Mouse (Mus musculus) midbrain, embryonic 11.5 days (tissue): ENCODE measurements around the gene Kdm6b. TPM values are rescaled to one million over a fixed set of nuclear protein-coding genes. Genes with fewer than 3 reads are reported as not detected.

ENCODE experiments used
- ATAC-seq: fragments of 200-750 bp; cut with Nextera tagmentation; 2 replicates; pipeline ENCODE4 v1.8.0; 2017; ENCODE audit warnings: moderate TSS enrichment, moderate library complexity; ENCODE audit not compliant: low FRiP score
- DNase-seq: peaks from one replicate; pipeline ENCODE4 v3.0.0; 2015; ENCODE audit warnings: low spot score; ENCODE audit errors: missing footprints
- H3K27ac ChIP-seq: fragments of 300-500 bp; sonication (generic); 2 replicates; pipeline ENCODE4 v1.5.1; 2014; ENCODE audit warnings: low read depth, low read length
- H3K27me3 ChIP-seq: fragments of 300-500 bp; sonication (generic); 2 replicates; pipeline ENCODE4 v1.6.1; 2014; ENCODE audit warnings: mild to moderate bottlenecking, low read length, moderate library complexity, mixed read lengths; ENCODE audit not compliant: control insufficient read depth, insufficient read depth
- H3K36me3 ChIP-seq: fragments of 300-500 bp; sonication (generic); 2 replicates; pipeline ENCODE4 v1.6.1; 2014; ENCODE audit warnings: mild to moderate bottlenecking, low read length, moderate library complexity, mixed read lengths; ENCODE audit not compliant: control insufficient read depth, insufficient read depth
- H3K4me1 ChIP-seq: fragments of 300-500 bp; sonication (generic); 2 replicates; pipeline ENCODE4 v1.6.1; 2014; ENCODE audit warnings: low read length; ENCODE audit not compliant: control insufficient read depth, insufficient read depth
- H3K4me2 ChIP-seq: fragments of 300-500 bp; sonication (generic); 2 replicates; pipeline ENCODE4 v1.6.1; 2014; ENCODE audit warnings: mild to moderate bottlenecking, moderate library complexity
- H3K4me3 ChIP-seq: fragments of 300-500 bp; sonication (generic); 2 replicates; pipeline ENCODE4 v1.5.1; 2014; ENCODE audit warnings: low read depth, low read length
- H3K9ac ChIP-seq: fragments of 300-500 bp; sonication (generic); 2 replicates; pipeline ENCODE4 v1.6.1; 2014; ENCODE audit warnings: low read length
- H3K9me3 ChIP-seq: fragments of 300-500 bp; sonication (generic); 2 replicates; pipeline ENCODE4 v1.6.1; 2016; ENCODE audit warnings: low read length; ENCODE audit not compliant: control insufficient read depth
- WGBS: fragments of 180-500 bp; shearing (Covaris S2); extraction: QIAGEN DNeasy Blood & Tissue Kit; methylation state at CpG from one replicate; pipeline ENCODE4 v1.1.7; 2014; 5-methylcytosine and 5-hydroxymethylcytosine counted together
- polyA plus RNA-seq: library from polyadenylated mRNA; unstranded; fragments of >200 nt; fragmentation: Nextera tagmentation; extraction: Ambion mirVana; gene quantifications from 2 replicates; pipeline ENCODE4 v1.2.1, GENCODE M21; 2014

Gene Kdm6b
- polyA plus RNA-seq, 1 experiment from 2014 or later, result 31.7 TPM

GRCm38 (mm10) chr11:69433189-69433588, 19.7 kb upstream of the Kdm6b start:
- 67% methylated on average over 6 of the region's 6 CpGs for WGBS
- H3K4me3 ChIP-seq, result no peak overlapping the region
- no peaks in the 10 kb centered on the region for H3K27me3 ChIP-seq
- H3K36me3 ChIP-seq, result no peaks in the 10 kb centered on the region
- no peak for ATAC-seq
- H3K9ac ChIP-seq, result no peak overlapping the region
- no peak for DNase-seq
- H3K9me3 ChIP-seq, result no peaks in the 10 kb centered on the region
- H3K4me1 ChIP-seq, result no peaks in the 10 kb centered on the region
- no peak overlapping the region for H3K4me2 ChIP-seq
- H3K27ac ChIP-seq, result no peak overlapping the region

- Histone ChIP-seq H3K4me2 (no peak overlapping the region), H3K4me3 (no peak overlapping the region), H3K27me3 (no peaks in the 10 kb centered on the region), H3K9me3 (no peaks in the 10 kb centered on the region), H3K36me3 (no peaks in the 10 kb centered on the region), H3K9ac (no peak overlapping the region), H3K27ac (no peak overlapping the region), H3K4me1 (no peaks in the 10 kb centered on the region)
- DNase-seq (no peak), ATAC-seq (no peak)
- 76% methylated on average over 11 of the region's 11 CpGs for WGBS
Observed at GRCm38 (mm10) chr11:69432640-69432982, 19.1 kb upstream of the Kdm6b start.

- H3K27me3 ChIP-seq, result no peaks in the 10 kb centered on the region
- no peak overlapping the region for H3K4me2 ChIP-seq
- H3K4me3 ChIP-seq, result no peak overlapping the region
- H3K36me3 ChIP-seq, result no peaks in the 10 kb centered on the region
- no peaks in the 10 kb centered on the region for H3K9me3 ChIP-seq
- H3K4me1 ChIP-seq, result no peaks in the 10 kb centered on the region
- no peak overlapping the region for H3K9ac ChIP-seq
- DNase-seq, result peak; percentile 91
- peak; percentile 65; the same call in 1 of the 2 replicates for ATAC-seq
- WGBS, result 34% methylated on average over 11 of the region's 11 CpGs
- H3K27ac ChIP-seq, result no peak overlapping the region
Observed at GRCm38 (mm10) chr11:69431829-69432639, 18.6 kb upstream of the Kdm6b start.

GRCm38 (mm10) chr11:69430631-69431030, 17.2 kb upstream of the Kdm6b start:
- H3K4me1 ChIP-seq, result no peaks in the 10 kb centered on the region
- no peak overlapping the region for H3K4me3 ChIP-seq
- no peak for DNase-seq
- no peak for ATAC-seq
- no peaks in the 10 kb centered on the region for H3K36me3 ChIP-seq
- H3K4me2 ChIP-seq, result no peak overlapping the region
- no peaks in the 10 kb centered on the region for H3K9me3 ChIP-seq
- H3K9ac ChIP-seq, result no peak overlapping the region
- H3K27ac ChIP-seq, result no peak overlapping the region
- WGBS, result 89% methylated on average over 15 of the region's 15 CpGs
- no peaks in the 10 kb centered on the region for H3K27me3 ChIP-seq

GRCm38 (mm10) chr11:69429313-69429712, 15.8 kb upstream of the Kdm6b start:
- Histone ChIP-seq H3K9me3 (no peaks in the 10 kb centered on the region), H3K36me3 (no peaks in the 10 kb centered on the region), H3K4me2 (no peak overlapping the region), H3K9ac (no peak overlapping the region), H3K4me1 (no peaks in the 10 kb centered on the region), H3K27ac (no peak overlapping the region), H3K27me3 (no peaks in the 10 kb centered on the region), H3K4me3 (no peak overlapping the region)
- 75% methylated on average over 2 of the region's 2 CpGs for WGBS
- ATAC-seq (no peak), DNase-seq (no peak)

GRCm38 (mm10) chr11:69428751-69429150, 15.3 kb upstream of the Kdm6b start:
- 29% methylated on average over 4 of the region's 4 CpGs for WGBS
- Histone ChIP-seq H3K4me2 (no peak overlapping the region), H3K9me3 (no peaks in the 10 kb centered on the region), H3K27ac (no peak overlapping the region), H3K36me3 (no peaks in the 10 kb centered on the region), H3K4me3 (no peak overlapping the region), H3K27me3 (no peaks in the 10 kb centered on the region), H3K9ac (no peak overlapping the region), H3K4me1 (no peaks in the 10 kb centered on the region)
- ATAC-seq (no peak), DNase-seq (no peak)

- Histone ChIP-seq H3K27me3 (peaks cover 17% of the 10 kb centered on the region), H3K4me3 (no peak overlapping the region), H3K36me3 (no peaks in the 10 kb centered on the region), H3K4me2 (no peak overlapping the region), H3K9ac (no peak overlapping the region), H3K4me1 (0 out of 2 replicates have a peak, but pooled peaks cover under 1% of the 10 kb centered on the region), H3K9me3 (no peaks in the 10 kb centered on the region), H3K27ac (no peak overlapping the region)
- WGBS, result 86% methylated on average over 2 of the region's 2 CpGs
- ATAC-seq (no peak), DNase-seq (no peak)
Observed at GRCm38 (mm10) chr11:69426246-69426645, 12.8 kb upstream of the Kdm6b start.

GRCm38 (mm10) chr11:69423885-69424284, 10.4 kb upstream of the Kdm6b start:
- H3K4me3 ChIP-seq, result no peak overlapping the region
- H3K4me1 ChIP-seq, result peaks cover 20% of the 10 kb centered on the region
- H3K27ac ChIP-seq, result no peak overlapping the region
- H3K9me3 ChIP-seq, result no peaks in the 10 kb centered on the region
- WGBS, result 73% methylated on average over 6 of the region's 6 CpGs
- ATAC-seq (no peak), DNase-seq (no peak)
- no peak overlapping the region for H3K9ac ChIP-seq
- no peak overlapping the region for H3K4me2 ChIP-seq
- peaks cover 22% of the 10 kb centered on the region for H3K27me3 ChIP-seq
- no peaks in the 10 kb centered on the region for H3K36me3 ChIP-seq

- H3K4me2 ChIP-seq, result no peak overlapping the region
- peaks cover 20% of the 10 kb centered on the region for H3K4me1 ChIP-seq
- DNase-seq (no peak), ATAC-seq (no peak)
- H3K4me3 ChIP-seq, result no peak overlapping the region
- H3K36me3 ChIP-seq, result no peaks in the 10 kb centered on the region
- H3K27me3 ChIP-seq, result peaks cover 22% of the 10 kb centered on the region
- H3K27ac ChIP-seq, result no peak overlapping the region
- no peaks in the 10 kb centered on the region for H3K9me3 ChIP-seq
- H3K9ac ChIP-seq, result no peak overlapping the region
- 87% methylated on average over 10 of the region's 10 CpGs for WGBS
Observed at GRCm38 (mm10) chr11:69422842-69423241, 9.4 kb upstream of the Kdm6b start.
